Mouse (Mus musculus): ENCODE results near the gene Txn2. TPM values are rescaled to one million over a fixed set of nuclear protein-coding genes. Genes with fewer than 3 reads are reported as not detected.

Txn2 gene
- polyA plus RNA-seq, 1 experiment from 2014 or later: 315 TPM

Other genes starting within 250 kb of the Txn2 start
- gene Apol7e, start 230.1 kb downstream of the Txn2 start, polyA plus RNA-seq (2016; fragmentation: Nextera tagmentation; extraction: Ambion mirVana): not detected in 2 replicates
- not detected in 2 replicates for gene Apol9b, start 200.0 kb downstream of the Txn2 start, polyA plus RNA-seq (2016; fragmentation: Nextera tagmentation; extraction: Ambion mirVana)
- gene Apol8, start 172.0 kb downstream of the Txn2 start, polyA plus RNA-seq (2016; fragmentation: Nextera tagmentation; extraction: Ambion mirVana): 0.16 and 0.52 TPM in 2 replicates
- gene Myh9, start 86.8 kb downstream of the Txn2 start, polyA plus RNA-seq (2016; fragmentation: Nextera tagmentation; extraction: Ambion mirVana): 34.5 and 37.5 TPM in 2 replicates
- 1.7 and 2.8 TPM in 2 replicates for gene Foxred2, start 27.7 kb upstream of the Txn2 start, polyA plus RNA-seq (2016; fragmentation: Nextera tagmentation; extraction: Ambion mirVana)
- 204 and 225 TPM in 2 replicates for gene Eif3d, start 41.8 kb upstream of the Txn2 start, polyA plus RNA-seq (2016; fragmentation: Nextera tagmentation; extraction: Ambion mirVana)
- not detected in 2 replicates for gene Cacng2, start 191.0 kb upstream of the Txn2 start, polyA plus RNA-seq (2016; fragmentation: Nextera tagmentation; extraction: Ambion mirVana)
- gene Ift27, start 245.1 kb upstream of the Txn2 start, polyA plus RNA-seq (2016; fragmentation: Nextera tagmentation; extraction: Ambion mirVana): 49.0 and 60.4 TPM in 2 replicates